Mouse (Mus musculus) liver, embryonic 12.5 days (tissue): ENCODE measurements around the gene Epp13. TPM values are rescaled to one million over a fixed set of nuclear protein-coding genes. Genes with fewer than 3 reads are reported as not detected.
"Not testable (repeated sequence)": the region's sequence is repeated elsewhere in the genome, so short reads cannot be mapped to it uniquely, and the experiment has no call there.

Experiments
- ATAC-seq: fragments of 200-750 bp; cut with Nextera tagmentation; 2 replicates; pipeline ENCODE4 v1.8.0; 2017; ENCODE audit warnings: moderate number of reproducible peaks, mild to moderate bottlenecking, moderate library complexity
- H3K27ac ChIP-seq: fragments of 300-500 bp; sonication (generic); 2 replicates; pipeline ENCODE4 v1.5.1; 2016; ENCODE audit warnings: mild to moderate bottlenecking
- H3K27me3 ChIP-seq: fragments of 300-500 bp; sonication (generic); replicated peaks from 2 replicates; pipeline ENCODE4 v1.6.1; 2016; ENCODE audit warnings: mild to moderate bottlenecking, moderate library complexity
- H3K36me3 ChIP-seq: fragments of 300-500 bp; sonication (generic); 2 replicates; pipeline ENCODE4 v1.6.1; 2016; ENCODE audit warnings: mild to moderate bottlenecking, moderate library complexity
- H3K4me1 ChIP-seq: fragments of 300-500 bp; sonication (generic); 2 replicates; pipeline ENCODE4 v1.6.1; 2016
- H3K4me2 ChIP-seq: fragments of 300-500 bp; sonication (generic); 2 replicates; pipeline ENCODE4 v1.6.1; 2016; ENCODE audit warnings: mild to moderate bottlenecking, moderate library complexity
- H3K4me3 ChIP-seq: fragments of 300-500 bp; sonication (generic); 2 replicates; pipeline ENCODE4 v1.5.1; 2016; ENCODE audit warnings: mild to moderate bottlenecking, moderate library complexity
- H3K9ac ChIP-seq: fragments of 300-500 bp; sonication (generic); 2 replicates; pipeline ENCODE4 v1.6.1; 2016; ENCODE audit warnings: mild to moderate bottlenecking, moderate library complexity
- H3K9me3 ChIP-seq: fragments of 300-500 bp; sonication (generic); replicated peaks from 2 replicates; pipeline ENCODE4 v1.6.1; 2016; ENCODE audit warnings: mild to moderate bottlenecking, moderate library complexity
- WGBS: fragments of 180-500 bp; shearing (Covaris S2); methylation state at CpG from one replicate; pipeline ENCODE4 v1.1.7; 2016; ENCODE audit not compliant: insufficient replicate concordance; 5-methylcytosine and 5-hydroxymethylcytosine counted together
- polyA plus RNA-seq: library from polyadenylated mRNA; unstranded; fragments of >200 nt; fragmentation: Nextera tagmentation; extraction: Ambion mirVana; gene quantifications from 2 replicates; pipeline ENCODE4 v1.2.1, GENCODE M21; 2016

Gene Epp13
- polyA plus RNA-seq, result not detected in 2 replicates

- ATAC-seq, result no peak
Observed at GRCm38 (mm10) chr7:6252410-6252809, at the start of gene Epp13. Gene Epp13 (plus strand): TSS chr7:6252710.

GRCm38 (mm10) chr7:6204200-6204599, 48.3 kb upstream of the Epp13 start:
- ATAC-seq, result no peak
- Histone ChIP-seq H3K9ac (no peak overlapping the region), H3K36me3 (no peaks in the 10 kb centered on the region), H3K9me3 (no peaks in the 10 kb centered on the region), H3K4me2 (no peak overlapping the region), H3K4me3 (no peak overlapping the region), H3K4me1 (no peaks in the 10 kb centered on the region), H3K27me3 (no peaks in the 10 kb centered on the region), H3K27ac (no peak overlapping the region)
- 65% methylated on average over 3 of the region's 3 CpGs for WGBS

More at GRCm38 (mm10) chr7:6252410-6252809, at the start of gene Epp13:
- H3K4me2 ChIP-seq, result no peak within 1 kb of the TSS
- no peaks in the 10 kb centered on the region for H3K27me3 ChIP-seq
- no peak within 1 kb of the TSS for H3K9ac ChIP-seq
- H3K4me1 ChIP-seq, result no peaks in the 10 kb centered on the region
- WGBS, result 73% methylated on average over 6 of the region's 6 CpGs
- H3K27ac ChIP-seq, result no peak within 1 kb of the TSS
- H3K36me3 ChIP-seq, result no peaks in the 10 kb centered on the region
- no peak within 1 kb of the TSS for H3K4me3 ChIP-seq
- no peaks in the 10 kb centered on the region for H3K9me3 ChIP-seq

- H3K4me1 ChIP-seq, result no peaks in the 10 kb centered on the region
- no peaks in the 10 kb centered on the region for H3K27me3 ChIP-seq
- 0 out of 2 replicates have a peak, but pooled peaks cover 3% of the 10 kb centered on the region for H3K9me3 ChIP-seq
- H3K4me2 ChIP-seq, result no peak overlapping the region
- no peaks in the 10 kb centered on the region for H3K36me3 ChIP-seq
- no peak overlapping the region for H3K9ac ChIP-seq
- 33% methylated on average over 5 of the region's 5 CpGs for WGBS
- H3K27ac ChIP-seq, result no peak overlapping the region
- no peak overlapping the region for H3K4me3 ChIP-seq
- ATAC-seq, result no peak
Observed at GRCm38 (mm10) chr7:6213144-6213543, 39.4 kb upstream of the Epp13 start.

- 54% methylated on average over 4 of the region's 4 CpGs for WGBS
- H3K27me3 ChIP-seq, H3K9ac ChIP-seq, H3K27ac ChIP-seq, H3K4me3 ChIP-seq, ATAC-seq, H3K36me3 ChIP-seq, H3K4me1 ChIP-seq, H3K9me3 ChIP-seq, H3K4me2 ChIP-seq: not testable (repeated sequence)
Observed at GRCm38 (mm10) chr7:6214691-6215090, 37.8 kb upstream of the Epp13 start.

- 0 out of 2 replicates have a peak, but pooled peaks cover 8% of the 10 kb centered on the region for H3K9me3 ChIP-seq
- no peak overlapping the region for H3K4me2 ChIP-seq
- H3K36me3 ChIP-seq, result no peaks in the 10 kb centered on the region
- no peak for ATAC-seq
- H3K27ac ChIP-seq, result no peak overlapping the region
- no peak overlapping the region for H3K9ac ChIP-seq
- 51% methylated on average over 3 of the region's 3 CpGs for WGBS
- no peaks in the 10 kb centered on the region for H3K27me3 ChIP-seq
- no peak overlapping the region for H3K4me3 ChIP-seq
- H3K4me1 ChIP-seq, result no peaks in the 10 kb centered on the region
Observed at GRCm38 (mm10) chr7:6220147-6220546, 32.4 kb upstream of the Epp13 start.

- H3K9ac ChIP-seq, result no peak within 1 kb of the TSS
- no peaks in the 10 kb centered on the region for H3K36me3 ChIP-seq
- H3K9me3 ChIP-seq, result 0 out of 2 replicates have a peak, but pooled peaks cover 6% of the 10 kb centered on the region
- no peak within 1 kb of the TSS for H3K27ac ChIP-seq
- no peaks in the 10 kb centered on the region for H3K27me3 ChIP-seq
- no peak within 1 kb of the TSS for H3K4me2 ChIP-seq
- no peaks in the 10 kb centered on the region for H3K4me1 ChIP-seq
- ATAC-seq, result no peak
- 81% methylated on average over 12 of the region's 12 CpGs for WGBS
- H3K4me3 ChIP-seq, result no peak within 1 kb of the TSS
Observed at GRCm38 (mm10) chr7:6221978-6222377, 30.5 kb upstream of the Epp13 start, which contains the start of gene Zscan5b. Gene Zscan5b (plus strand): TSS chr7:6222278.

- not testable (repeated sequence) for H3K4me3 ChIP-seq, H3K27ac ChIP-seq, H3K9me3 ChIP-seq, H3K4me1 ChIP-seq, H3K4me2 ChIP-seq, H3K9ac ChIP-seq, ATAC-seq, H3K36me3 ChIP-seq, H3K27me3 ChIP-seq
- 57% methylated on average over 8 of the region's 8 CpGs for WGBS
Observed at GRCm38 (mm10) chr7:6228491-6228890, 24.0 kb upstream of the Epp13 start.

GRCm38 (mm10) chr7:6239787-6240186, 12.7 kb upstream of the Epp13 start:
- Histone ChIP-seq H3K27ac (no peak overlapping the region), H3K4me1 (no peaks in the 10 kb centered on the region), H3K9ac (no peak overlapping the region), H3K27me3 (no peaks in the 10 kb centered on the region; the same call in 1 of the 2 replicates), H3K9me3 (no peaks in the 10 kb centered on the region), H3K4me3 (no peak overlapping the region), H3K36me3 (no peaks in the 10 kb centered on the region), H3K4me2 (no peak overlapping the region)
- WGBS, result 36% methylated on average over 11 of the region's 11 CpGs
- no peak for ATAC-seq

- WGBS, result 3% methylated on average over 1 of the region's 1 CpGs
- not testable (repeated sequence) for H3K27ac ChIP-seq, ATAC-seq, H3K4me2 ChIP-seq, H3K27me3 ChIP-seq, H3K9me3 ChIP-seq, H3K4me1 ChIP-seq, H3K36me3 ChIP-seq, H3K4me3 ChIP-seq, H3K9ac ChIP-seq
Observed at GRCm38 (mm10) chr7:6240841-6241425, 11.6 kb upstream of the Epp13 start.

- Histone ChIP-seq H3K9me3 (no peaks in the 10 kb centered on the region), H3K36me3 (no peaks in the 10 kb centered on the region), H3K4me3 (no peak overlapping the region), H3K9ac (no peak overlapping the region), H3K4me1 (no peaks in the 10 kb centered on the region), H3K27ac (no peak overlapping the region), H3K27me3 (no peaks in the 10 kb centered on the region; the same call in 1 of the 2 replicates), H3K4me2 (no peak overlapping the region)
- ATAC-seq, result no peak
- 37% methylated on average over 11 of the region's 11 CpGs for WGBS
Observed at GRCm38 (mm10) chr7:6244361-6245292, 7.9 kb upstream of the Epp13 start.

GRCm38 (mm10) chr7:6254451-6254850, 1.9 kb downstream of the Epp13 start:
- peaks cover 7% of the 10 kb centered on the region; the same call in 1 of the 2 replicates for H3K27me3 ChIP-seq
- WGBS, result 65% methylated on average over 5 of the region's 5 CpGs
- H3K4me3 ChIP-seq, result no peak overlapping the region
- H3K36me3 ChIP-seq, result no peaks in the 10 kb centered on the region
- no peak overlapping the region for H3K9ac ChIP-seq
- no peak for ATAC-seq
- H3K4me2 ChIP-seq, result no peak overlapping the region
- no peaks in the 10 kb centered on the region for H3K9me3 ChIP-seq
- H3K4me1 ChIP-seq, result no peaks in the 10 kb centered on the region
- H3K27ac ChIP-seq, result no peak overlapping the region

GRCm38 (mm10) chr7:6257386-6257785, 4.9 kb downstream of the Epp13 start:
- H3K4me3 ChIP-seq, result no peak overlapping the region
- WGBS, result 57% methylated on average over 4 of the region's 4 CpGs
- no peaks in the 10 kb centered on the region for H3K4me1 ChIP-seq
- ATAC-seq, result no peak
- no peak overlapping the region for H3K27ac ChIP-seq
- no peak overlapping the region for H3K9ac ChIP-seq
- H3K4me2 ChIP-seq, result no peak overlapping the region
- no peaks in the 10 kb centered on the region for H3K36me3 ChIP-seq
- H3K9me3 ChIP-seq, result no peaks in the 10 kb centered on the region
- peaks cover 9% of the 10 kb centered on the region; the same call in 1 of the 2 replicates for H3K27me3 ChIP-seq
